Mouse (Mus musculus): ENCODE data around the gene Triobp. TPM values are rescaled to one million over a fixed set of nuclear protein-coding genes. Genes with fewer than 3 reads are reported as not detected.

Gene Triobp
- polyA plus RNA-seq, 1 experiment from 2014 or later, result 135 TPM

DNA sequence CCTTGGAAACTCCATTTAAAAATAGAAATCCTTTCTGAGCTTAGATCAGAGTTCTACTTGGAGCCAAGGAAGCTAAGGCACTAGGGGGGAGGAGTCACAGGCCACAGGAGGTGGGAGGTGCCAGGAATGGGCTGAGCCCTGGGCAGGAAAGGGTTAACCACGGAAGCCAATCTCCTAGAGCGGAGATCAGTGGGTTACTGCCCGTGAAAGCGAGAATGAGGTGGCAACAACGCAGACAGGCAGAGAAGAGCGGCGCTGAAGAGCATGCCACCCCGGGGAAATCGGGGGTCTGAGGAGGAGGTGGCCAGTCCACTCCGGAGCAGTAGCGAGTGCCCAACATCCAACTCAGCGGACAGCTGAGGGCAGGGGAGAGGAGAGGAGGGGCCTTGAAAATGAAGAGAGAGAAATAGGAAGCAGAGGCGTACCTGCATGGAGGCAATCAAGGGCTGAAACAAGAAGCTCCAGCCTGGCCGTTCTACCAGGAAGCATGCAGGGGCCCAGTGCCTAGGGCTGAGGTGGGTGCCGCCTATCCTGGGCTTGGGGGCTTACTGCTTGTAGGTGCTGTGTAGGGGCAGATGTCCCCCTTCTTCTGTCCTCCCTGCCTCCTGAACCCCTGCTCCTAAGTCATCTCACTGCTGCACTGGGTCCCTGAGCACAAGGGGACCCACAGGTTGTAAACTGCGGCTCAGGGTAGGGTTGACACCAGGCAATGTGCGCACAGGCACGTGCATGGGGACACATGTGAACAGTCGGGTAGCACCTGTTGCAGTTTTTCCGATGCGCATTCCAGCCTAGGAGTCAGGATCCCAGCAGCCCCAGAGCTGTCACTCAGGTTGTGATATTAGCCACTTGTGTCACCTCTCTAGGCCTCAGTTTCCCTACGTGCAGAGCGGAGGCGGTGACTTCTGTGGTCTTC lies 93.2 kb downstream of the Triobp start:
- TF ChIP-seq CTCF (IDR thresholded peaks at IDR 0.05), result no peak
- H3K27me3 ChIP-seq, result peaks cover 18% of the 10 kb centered on the region
- CTCF ChIA-PET, result interaction anchor here (1.6 to 5.8 kb wide), 3 partner anchors 10 to 90 kb away, joined by 4 to 119 read pairs (median 43); no protein-coding TSS in a partner anchor
- POLR2A ChIA-PET, result interaction anchor here (1.4 kb wide), 1 partner anchor 13 kb away, joined by 4 read pairs; the partner anchor contains the start of gene H1f0
- in situ Hi-C loops (cut with MboI; ENCODE audit: low pct_unique_long_range_greater_than_20kb), result no loop called here
- ATAC-seq, result no peak
- no peak for DNase-seq (ENCODE audit: low read depth, low spot score)

DNA sequence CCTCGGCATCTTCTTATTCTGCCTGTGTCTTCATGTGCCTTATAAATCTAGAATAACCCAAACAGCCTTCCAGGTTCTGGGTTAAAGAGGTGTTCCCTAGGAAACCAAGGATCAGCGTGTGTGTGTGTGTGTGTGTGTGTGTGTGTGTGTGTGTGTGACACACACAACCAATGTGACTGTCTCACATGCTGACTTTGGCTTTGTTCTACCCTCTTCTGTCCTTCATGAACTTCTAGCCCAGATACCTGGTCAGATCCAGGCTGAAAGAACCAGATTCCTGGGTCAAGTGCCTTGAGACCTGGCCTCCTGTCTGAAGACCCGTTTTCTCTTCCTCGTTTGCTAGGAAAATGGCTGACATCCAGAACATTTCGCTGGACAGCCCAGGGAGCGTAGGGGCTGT lies 94.1 kb downstream of the Triobp start, which contains the start of gene Galr3:
Gene Galr3, plus strand, starts transcription at position 301 of the 400 bp plus-strand sequence.
- DNase-seq (ENCODE audit: low read depth, low spot score), result no peak
- ATAC-seq, result no peak
- no peak for TF ChIP-seq CTCF (IDR thresholded peaks at IDR 0.05)
- H3K27me3 ChIP-seq, result peaks cover 18% of the 10 kb centered on the region
- CTCF ChIA-PET, result interaction anchor here (5.5 kb wide), 1 partner anchor 10 kb away, joined by 43 read pairs; no protein-coding TSS in a partner anchor
- in situ Hi-C loops (cut with MboI; ENCODE audit: low pct_unique_long_range_greater_than_20kb), result no loop called here
- POLR2A ChIA-PET, result no interaction called here

DNA sequence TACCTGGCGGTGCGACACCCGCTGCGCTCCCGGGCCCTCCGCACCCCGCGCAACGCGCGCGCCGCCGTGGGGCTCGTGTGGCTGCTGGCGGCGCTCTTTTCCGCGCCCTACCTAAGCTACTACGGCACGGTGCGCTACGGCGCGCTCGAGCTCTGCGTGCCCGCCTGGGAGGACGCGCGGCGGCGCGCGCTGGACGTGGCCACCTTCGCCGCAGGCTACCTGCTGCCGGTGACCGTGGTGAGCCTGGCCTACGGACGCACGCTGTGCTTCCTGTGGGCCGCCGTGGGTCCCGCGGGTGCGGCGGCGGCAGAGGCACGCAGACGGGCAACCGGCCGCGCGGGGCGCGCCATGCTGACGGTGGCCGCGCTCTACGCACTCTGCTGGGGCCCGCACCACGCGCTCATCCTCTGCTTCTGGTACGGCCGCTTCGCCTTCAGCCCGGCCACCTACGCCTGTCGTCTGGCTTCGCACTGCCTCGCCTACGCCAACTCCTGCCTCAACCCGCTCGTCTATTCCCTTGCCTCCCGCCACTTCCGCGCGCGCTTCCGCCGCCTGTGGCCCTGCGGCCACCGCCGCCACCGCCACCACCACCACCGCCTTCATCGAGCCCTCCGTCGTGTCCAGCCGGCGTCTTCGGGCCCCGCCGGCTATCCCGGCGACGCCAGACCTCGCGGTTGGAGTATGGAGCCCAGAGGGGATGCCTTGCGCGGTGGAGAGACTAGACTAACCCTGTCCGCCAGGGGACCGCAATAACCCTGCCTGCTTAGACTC lies 95.4 kb downstream of the Triobp start:
- TF ChIP-seq CTCF (IDR thresholded peaks at IDR 0.05), result no peak
- in situ Hi-C loops (cut with MboI; ENCODE audit: low pct_unique_long_range_greater_than_20kb), result no loop called here
- ATAC-seq, result no peak
- no peak for DNase-seq (ENCODE audit: low read depth, low spot score)
- POLR2A ChIA-PET, result no interaction called here
- CTCF ChIA-PET, result no interaction called here
- H3K27me3 ChIP-seq, result peaks cover 18% of the 10 kb centered on the region

DNA sequence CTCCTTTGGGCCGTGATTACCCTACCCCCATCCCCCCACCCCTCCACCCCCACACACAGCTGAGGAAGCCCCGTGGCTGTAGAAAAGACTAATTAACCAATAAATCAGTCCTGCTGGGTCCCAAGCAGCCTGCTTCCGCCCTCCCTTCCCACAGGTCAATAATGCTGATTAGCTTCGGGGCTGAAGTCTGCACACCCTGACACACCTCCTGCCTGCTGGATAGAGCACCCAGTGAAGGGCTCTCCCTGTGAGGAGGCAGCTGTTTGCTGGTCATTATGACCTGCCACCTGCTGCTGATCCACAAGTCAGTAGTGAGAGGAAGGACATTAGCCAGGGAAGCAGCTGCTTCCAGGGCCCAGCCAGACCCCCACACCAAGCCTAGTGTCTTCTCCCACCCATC lies 97.3 kb downstream of the Triobp start:
- no peak for TF ChIP-seq CTCF (IDR thresholded peaks at IDR 0.05)
- in situ Hi-C loops (cut with MboI; ENCODE audit: low pct_unique_long_range_greater_than_20kb), result no loop called here
- ATAC-seq, result no peak
- POLR2A ChIA-PET, result no interaction called here
- peaks cover 18% of the 10 kb centered on the region for H3K27me3 ChIP-seq
- DNase-seq (ENCODE audit: low read depth, low spot score), result no peak
- CTCF ChIA-PET, result no interaction called here

DNA sequence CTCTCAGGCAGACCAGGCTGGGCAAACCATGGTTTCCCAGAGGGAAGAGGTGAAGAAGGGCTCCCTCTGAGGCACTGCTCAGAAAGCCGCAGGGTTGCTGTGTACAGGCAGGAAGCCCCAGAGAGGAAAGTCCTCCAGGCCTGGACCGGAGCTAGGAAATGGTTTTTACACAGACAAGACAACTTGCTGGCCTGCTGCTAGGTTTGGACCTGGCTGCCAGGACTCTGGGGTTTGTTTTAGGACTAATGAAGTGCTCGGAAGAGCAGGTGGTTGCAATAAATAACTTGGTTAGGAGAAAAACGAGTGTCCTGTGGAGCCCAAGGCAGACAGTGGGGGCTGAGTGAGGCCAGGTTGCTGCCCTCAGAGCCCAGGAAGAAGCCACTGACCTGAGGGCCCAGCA lies 100.7 kb downstream of the Triobp start:
- CTCF ChIA-PET, result interaction anchor here (1.1 to 7.3 kb wide), 3 partner anchors 9 to 24 kb away, joined by 3 to 43 read pairs (median 3); no protein-coding TSS in a partner anchor
- POLR2A ChIA-PET, result interaction anchor here (1.3 kb wide), 1 partner anchor 13 kb away, joined by 4 read pairs; no protein-coding TSS in a partner anchor
- in situ Hi-C loops (cut with MboI; ENCODE audit: low pct_unique_long_range_greater_than_20kb), result no loop called here

DNA sequence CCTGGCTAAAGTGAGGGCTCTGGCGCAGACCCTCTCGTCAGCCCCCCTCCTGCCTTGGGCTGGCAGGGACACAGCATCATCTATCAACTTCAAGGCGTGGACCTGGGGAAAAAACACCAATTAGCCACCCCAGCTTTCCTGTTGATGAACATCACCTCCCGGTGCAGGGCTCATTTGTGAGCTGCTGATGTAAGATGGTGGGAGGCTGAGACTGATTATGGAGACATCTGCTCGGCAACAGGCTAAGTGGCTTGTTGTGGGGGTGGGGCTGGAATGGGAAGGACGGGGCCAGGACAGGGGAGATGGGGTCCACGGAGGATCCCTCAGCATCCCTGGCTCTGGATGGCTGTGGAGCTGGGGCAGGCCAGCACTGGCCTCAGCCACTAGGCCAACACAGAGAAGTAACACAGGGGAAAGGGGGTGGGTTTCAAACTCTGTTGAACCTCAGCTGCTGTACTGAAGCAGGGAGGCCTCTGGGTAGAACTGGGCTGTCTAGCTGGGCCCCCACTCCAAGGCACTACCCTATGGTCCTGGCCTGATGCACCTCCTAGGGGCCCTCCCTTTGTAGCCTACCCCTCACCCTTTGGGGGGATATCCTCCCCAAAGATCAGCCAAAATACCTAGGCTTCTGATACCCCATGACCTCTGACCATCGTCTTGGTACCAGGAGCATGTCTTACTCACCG lies 102.8 kb downstream of the Triobp start:
- in situ Hi-C loops (cut with MboI; ENCODE audit: low pct_unique_long_range_greater_than_20kb), result no loop called here
- POLR2A ChIA-PET, result interaction anchor here (2.3 kb wide), 1 partner anchor 11 kb away, joined by 5 read pairs; no protein-coding TSS in a partner anchor

More for the DNA sequence above, 100.7 kb downstream of the Triobp start:
- ATAC-seq, result no peak
- H3K27me3 ChIP-seq, result peaks cover 5% of the 10 kb centered on the region
- DNase-seq (ENCODE audit: low read depth, low spot score), result no peak
- TF ChIP-seq CTCF (IDR thresholded peaks at IDR 0.05), result no peak

DNA sequence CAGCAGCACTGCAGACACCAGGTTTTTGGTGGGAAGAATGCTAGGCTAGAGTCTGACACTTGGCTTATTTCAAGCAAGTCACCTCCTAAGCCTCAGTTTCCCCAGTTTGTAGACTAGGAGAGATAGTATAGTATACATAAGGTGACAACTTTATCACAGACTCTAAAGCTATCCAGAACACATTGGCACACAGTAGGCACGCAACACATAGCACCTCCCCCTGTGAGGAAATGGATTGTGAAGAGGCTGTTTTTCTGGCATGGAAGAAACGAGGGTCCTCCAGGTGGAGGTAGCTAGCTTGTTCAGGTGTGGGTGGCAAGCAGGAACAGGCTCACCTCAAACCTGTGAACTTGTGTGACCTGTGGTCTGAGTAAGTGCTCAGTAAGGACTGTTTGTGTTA lies 103.4 kb downstream of the Triobp start:
- in situ Hi-C loops (cut with MboI; ENCODE audit: low pct_unique_long_range_greater_than_20kb), result no loop called here

More for the DNA sequence above, 102.8 kb downstream of the Triobp start:
- no peak for TF ChIP-seq CTCF (IDR thresholded peaks at IDR 0.05)
- no peaks in the 10 kb centered on the region for H3K27me3 ChIP-seq
- ATAC-seq (no peak), DNase-seq (ENCODE audit: low read depth, low spot score) (no peak)
- CTCF ChIA-PET, result interaction anchor here (1.1 to 7.3 kb wide), 3 partner anchors 11 to 22 kb away, joined by 4 to 43 read pairs (median 8); no protein-coding TSS in a partner anchor

DNA sequence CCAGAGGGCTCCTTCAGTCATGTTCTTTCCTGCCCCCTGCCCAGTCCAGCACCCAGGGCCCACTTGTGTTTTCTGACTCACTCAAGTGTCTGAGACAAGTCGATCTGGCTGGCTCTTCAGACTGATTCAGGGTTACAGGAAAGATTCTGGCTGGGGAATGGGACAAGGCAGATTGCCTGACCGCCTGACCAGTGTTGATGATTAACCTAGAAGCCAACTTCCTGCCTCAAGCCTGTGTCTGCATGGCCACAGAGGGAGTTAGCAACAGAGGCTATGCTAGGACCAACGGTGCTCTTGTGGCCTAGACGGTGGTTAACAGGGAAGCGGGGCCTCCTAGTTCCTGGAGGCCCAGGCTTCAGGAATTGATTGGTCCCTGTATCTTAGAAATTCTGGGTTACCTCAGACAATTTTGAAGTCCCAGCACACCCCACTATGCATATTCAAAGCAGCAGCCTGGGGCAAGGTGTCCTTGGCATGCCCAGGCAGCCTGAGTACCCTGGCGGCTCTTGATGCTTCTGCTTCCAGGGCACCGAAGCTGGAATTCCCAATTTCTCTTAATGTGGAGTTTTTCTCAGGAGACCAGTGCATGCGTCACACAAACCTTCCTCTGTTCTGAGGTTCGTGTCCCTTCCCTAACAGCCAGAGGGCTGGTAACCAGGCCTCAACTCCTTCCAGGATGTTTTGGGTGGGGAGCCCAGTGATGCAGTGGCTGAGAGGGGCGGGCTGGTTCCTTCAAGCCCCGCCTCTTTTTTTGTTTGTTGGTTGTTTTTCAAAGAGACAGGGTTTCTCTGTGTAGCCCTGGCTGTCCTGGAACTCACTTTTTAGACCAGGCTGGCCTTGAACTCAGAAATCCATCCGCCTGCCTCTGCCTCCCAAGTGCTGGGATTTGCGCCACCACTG lies 104.2 kb downstream of the Triobp start:
- in situ Hi-C loops (cut with MboI; ENCODE audit: low pct_unique_long_range_greater_than_20kb), result no loop called here
- POLR2A ChIA-PET, result interaction anchor here (2.3 kb wide), 1 partner anchor 9 kb away, joined by 5 read pairs; no protein-coding TSS in a partner anchor
- peak; percentile 97 for DNase-seq (ENCODE audit: low read depth, low spot score)
- ATAC-seq, result peak; percentile 85
- no peaks in the 10 kb centered on the region for H3K27me3 ChIP-seq
- CTCF ChIA-PET, result interaction anchor here (1.1 to 7.3 kb wide), 4 partner anchors 11 to 20 kb away, joined by 4 to 43 read pairs (median 8); partner anchors contain the start of gene Ankrd54
- no peak for TF ChIP-seq CTCF (IDR thresholded peaks at IDR 0.05)

More for the DNA sequence above, 103.4 kb downstream of the Triobp start:
- no peak for TF ChIP-seq CTCF (IDR thresholded peaks at IDR 0.05)
- CTCF ChIA-PET, result interaction anchor here (1.1 to 7.3 kb wide), 3 partner anchors 12 to 21 kb away, joined by 4 to 43 read pairs (median 8); no protein-coding TSS in a partner anchor
- ATAC-seq, result no peak
- POLR2A ChIA-PET, result interaction anchor here (2.3 kb wide), 1 partner anchor 10 kb away, joined by 5 read pairs; no protein-coding TSS in a partner anchor
- no peak for DNase-seq (ENCODE audit: low read depth, low spot score)
- H3K27me3 ChIP-seq, result no peaks in the 10 kb centered on the region

DNA sequence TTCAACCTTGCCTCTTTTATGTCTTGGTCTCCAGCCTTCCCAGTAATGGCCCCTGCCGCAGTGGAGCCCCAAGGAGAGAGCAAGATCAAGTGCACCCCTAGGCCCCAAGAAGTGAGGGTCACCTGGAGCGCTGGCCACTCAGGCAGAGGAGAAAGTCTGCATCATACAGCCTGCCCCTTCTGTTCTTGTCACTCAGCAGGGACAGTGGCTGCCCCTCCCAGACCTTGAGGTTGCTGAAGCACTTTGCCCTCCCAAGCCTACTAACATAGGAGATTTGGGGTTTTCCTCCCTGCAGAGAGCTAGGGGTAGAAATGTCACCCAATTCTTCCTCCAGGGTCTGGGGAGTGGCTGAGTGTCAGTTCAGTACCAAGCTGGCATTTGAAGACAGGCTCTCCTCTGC lies 104.8 kb downstream of the Triobp start:
- POLR2A ChIA-PET, result interaction anchor here (1.0 to 2.3 kb wide), 2 partner anchors 9 kb away, joined by 5 to 6 read pairs; no protein-coding TSS in a partner anchor
- in situ Hi-C loops (cut with MboI; ENCODE audit: low pct_unique_long_range_greater_than_20kb), result no loop called here

More for the DNA sequence above, 104.8 kb downstream of the Triobp start:
- no peak for ATAC-seq
- TF ChIP-seq CTCF (IDR thresholded peaks at IDR 0.05), result no peak
- DNase-seq (ENCODE audit: low read depth, low spot score), result no peak
- no peaks in the 10 kb centered on the region for H3K27me3 ChIP-seq
- CTCF ChIA-PET, result interaction anchor here (1.7 to 7.3 kb wide), 2 partner anchors 10 to 14 kb away, joined by 7 to 43 read pairs; partner anchors contain the start of gene Ankrd54

Other genes with a start within 250 kb of the Triobp start
- gene Elfn2, start 229.0 kb upstream of the Triobp start, polyA plus RNA-seq (2021), result 0.45 TPM
- not detected for gene Mfng, start 174.2 kb upstream of the Triobp start, polyA plus RNA-seq (2021)
- gene Card10, start 144.7 kb upstream of the Triobp start, polyA plus RNA-seq (2021), result 22.6 TPM
- gene Cdc42ep1, start 105.1 kb upstream of the Triobp start, polyA plus RNA-seq (2021), result 111 TPM
- 0.90 TPM for gene Lgals2, start 92.2 kb upstream of the Triobp start, polyA plus RNA-seq (2021)
- gene Gga1, start 70.5 kb upstream of the Triobp start, polyA plus RNA-seq (2021), result 60.7 TPM
- 0.14 TPM for gene Gm49510, start 48.1 kb upstream of the Triobp start, polyA plus RNA-seq (2021)
- 13.6 TPM for gene Sh3bp1, start 48.0 kb upstream of the Triobp start, polyA plus RNA-seq (2021)
- 10.6 TPM for gene Pdxp, start 33.8 kb upstream of the Triobp start, polyA plus RNA-seq (2021)
- gene Lgals1, start 21.0 kb upstream of the Triobp start, polyA plus RNA-seq (2021), result 2,052 TPM
- 46.7 TPM for gene Nol12, start 12.8 kb upstream of the Triobp start, polyA plus RNA-seq (2021)
- 95.5 TPM for gene H1f0, start 80.7 kb downstream of the Triobp start, polyA plus RNA-seq (2021)
- gene Galr3, start 94.2 kb downstream of the Triobp start, polyA plus RNA-seq (2021), result 0.12 TPM
- gene Ankrd54, start 115.2 kb downstream of the Triobp start, polyA plus RNA-seq (2021), result 40.0 TPM
- 220 TPM for gene Eif3l, start 127.5 kb downstream of the Triobp start, polyA plus RNA-seq (2021)
- 43.0 TPM for gene Micall1, start 161.2 kb downstream of the Triobp start, polyA plus RNA-seq (2021)
- 178 TPM for gene Polr2f, start 193.3 kb downstream of the Triobp start, polyA plus RNA-seq (2021)
- 34.2 TPM for gene 1700088E04Rik, start 193.5 kb downstream of the Triobp start, polyA plus RNA-seq (2021)
- not detected for gene Sox10, start 217.5 kb downstream of the Triobp start, polyA plus RNA-seq (2021)